Mouse (Mus musculus): ENCODE measurements around the gene Kctd6. TPM values are rescaled to one million over a fixed set of nuclear protein-coding genes. Genes with fewer than 3 reads are reported as not detected.
"Not testable (repeated sequence)": the region's sequence is repeated elsewhere in the genome, so short reads cannot be mapped to it uniquely, and the experiment has no call there.

Kctd6 gene
- polyA plus RNA-seq, 1 experiment from 2014 or later = 12.6 TPM

- H3K9ac ChIP-seq = no peak overlapping the region
- H3K4me3 ChIP-seq (replicated peaks) = no peak overlapping the region
- H3K4me1 ChIP-seq = no peaks in the 10 kb centered on the region
- H3K4me2 ChIP-seq (replicated peaks) = no peak overlapping the region
- H3K27me3 ChIP-seq = peaks cover 8% of the 10 kb centered on the region; the same call in 1 of the 2 replicates
- ATAC-seq (ENCODE audit: insufficient number of reproducible peaks, low FRiP score, low TSS enrichment, low read depth) = no peak
- no peaks in the 10 kb centered on the region for H3K36me3 ChIP-seq
- H3K27ac ChIP-seq (replicated peaks) = no peak overlapping the region
- no peaks in the 10 kb centered on the region for H3K9me3 ChIP-seq (replicated peaks)
- 74% methylated on average over 7 of the region's 7 CpGs for WGBS
Measured at GRCm38 (mm10) chr14:8255076-8255729, 41.3 kb downstream of the Kctd6 start.

GRCm38 (mm10) chr14:8256072-8256471 lies 42.1 kb downstream of the Kctd6 start:
- Histone ChIP-seq H3K4me3 (replicated peaks) (no peak overlapping the region), H3K4me2 (replicated peaks) (no peak overlapping the region), H3K36me3 (no peaks in the 10 kb centered on the region), H3K9ac (no peak overlapping the region), H3K27ac (replicated peaks) (no peak overlapping the region), H3K9me3 (replicated peaks) (no peaks in the 10 kb centered on the region), H3K4me1 (no peaks in the 10 kb centered on the region), H3K27me3 (peaks cover 8% of the 10 kb centered on the region; the same call in 1 of the 2 replicates)
- no peak for ATAC-seq (ENCODE audit: insufficient number of reproducible peaks, low FRiP score, low TSS enrichment, low read depth)
- 74% methylated on average over 6 of the region's 6 CpGs for WGBS

GRCm38 (mm10) chr14:8256881-8257280 lies 42.9 kb downstream of the Kctd6 start:
- H3K9ac ChIP-seq = no peak overlapping the region
- WGBS = 70% methylated on average over 5 of the region's 5 CpGs
- H3K9me3 ChIP-seq (replicated peaks) = no peaks in the 10 kb centered on the region
- H3K4me1 ChIP-seq = no peaks in the 10 kb centered on the region
- no peak for ATAC-seq (ENCODE audit: insufficient number of reproducible peaks, low FRiP score, low TSS enrichment, low read depth)
- no peaks in the 10 kb centered on the region for H3K36me3 ChIP-seq
- no peak overlapping the region for H3K4me3 ChIP-seq (replicated peaks)
- H3K4me2 ChIP-seq (replicated peaks) = no peak overlapping the region
- H3K27me3 ChIP-seq = peaks cover 8% of the 10 kb centered on the region; the same call in 1 of the 2 replicates
- no peak overlapping the region for H3K27ac ChIP-seq (replicated peaks)

- H3K27ac ChIP-seq (replicated peaks) = no peak overlapping the region
- peaks cover 8% of the 10 kb centered on the region; the same call in 1 of the 2 replicates for H3K27me3 ChIP-seq
- H3K4me2 ChIP-seq (replicated peaks) = no peak overlapping the region
- H3K9ac ChIP-seq = no peak overlapping the region
- ATAC-seq (ENCODE audit: insufficient number of reproducible peaks, low FRiP score, low TSS enrichment, low read depth) = no peak
- no peaks in the 10 kb centered on the region for H3K36me3 ChIP-seq
- 34% methylated on average over 7 of the region's 7 CpGs for WGBS
- H3K9me3 ChIP-seq (replicated peaks) = no peaks in the 10 kb centered on the region
- H3K4me3 ChIP-seq (replicated peaks) = no peak overlapping the region
- H3K4me1 ChIP-seq = no peaks in the 10 kb centered on the region
Measured at GRCm38 (mm10) chr14:8257521-8258334, 43.8 kb downstream of the Kctd6 start.

- Histone ChIP-seq H3K9ac (no peak overlapping the region), H3K4me2 (replicated peaks) (no peak overlapping the region), H3K27me3 (0 out of 2 replicates have a peak, but pooled peaks cover 8% of the 10 kb centered on the region), H3K9me3 (replicated peaks) (no peaks in the 10 kb centered on the region), H3K36me3 (no peaks in the 10 kb centered on the region), H3K4me3 (replicated peaks) (no peak overlapping the region), H3K4me1 (no peaks in the 10 kb centered on the region), H3K27ac (replicated peaks) (no peak overlapping the region)
- no peak for ATAC-seq (ENCODE audit: insufficient number of reproducible peaks, low FRiP score, low TSS enrichment, low read depth)
- WGBS = 19% methylated on average over 3 of the region's 3 CpGs
Measured at GRCm38 (mm10) chr14:8258335-8258627, 44.3 kb downstream of the Kctd6 start.

- Histone ChIP-seq H3K9ac (no peak overlapping the region), H3K4me3 (replicated peaks) (no peak overlapping the region), H3K4me2 (replicated peaks) (no peak overlapping the region), H3K9me3 (replicated peaks) (no peaks in the 10 kb centered on the region), H3K27me3 (0 out of 2 replicates have a peak, but pooled peaks cover 8% of the 10 kb centered on the region), H3K4me1 (no peaks in the 10 kb centered on the region), H3K27ac (replicated peaks) (no peak overlapping the region), H3K36me3 (no peaks in the 10 kb centered on the region)
- 68% methylated on average over 3 of the region's 3 CpGs for whole genome bisulfite sequencing
- ATAC-seq (ENCODE audit: insufficient number of reproducible peaks, low FRiP score, low TSS enrichment, low read depth) = no peak
Measured at GRCm38 (mm10) chr14:8258752-8259151, 44.8 kb downstream of the Kctd6 start.

- H3K27ac ChIP-seq (replicated peaks) = no peak within 1 kb of the TSS
- WGBS = 71% methylated on average over 3 of the region's 3 CpGs
- ATAC-seq (ENCODE audit: insufficient number of reproducible peaks, low FRiP score, low TSS enrichment, low read depth) = no peak
Measured at GRCm38 (mm10) chr14:8259166-8259565, 45.2 kb downstream of the Kctd6 start, which contains the start of gene Acox2. TSS of gene Acox2 (minus strand) at chr14:8259353.

GRCm38 (mm10) chr14:8260214-8260613 lies 46.3 kb downstream of the Kctd6 start:
- no peak overlapping the region for H3K4me3 ChIP-seq (replicated peaks)
- ATAC-seq (ENCODE audit: insufficient number of reproducible peaks, low FRiP score, low TSS enrichment, low read depth) = no peak
- no peak overlapping the region for H3K4me2 ChIP-seq (replicated peaks)
- no peaks in the 10 kb centered on the region for H3K36me3 ChIP-seq
- H3K4me1 ChIP-seq = no peaks in the 10 kb centered on the region
- H3K27ac ChIP-seq (replicated peaks) = no peak overlapping the region
- no peaks in the 10 kb centered on the region for H3K9me3 ChIP-seq (replicated peaks)
- 80% methylated on average over 5 of the region's 5 CpGs for WGBS
- 0 out of 2 replicates have a peak, but pooled peaks cover 3% of the 10 kb centered on the region for H3K27me3 ChIP-seq
- H3K9ac ChIP-seq = no peak overlapping the region

More at GRCm38 (mm10) chr14:8259166-8259565, 45.2 kb downstream of the Kctd6 start, which contains the start of gene Acox2:
- Histone ChIP-seq H3K9me3 (replicated peaks) (no peaks in the 10 kb centered on the region), H3K36me3 (no peaks in the 10 kb centered on the region), H3K9ac (no peak within 1 kb of the TSS), H3K4me3 (replicated peaks) (no peak within 1 kb of the TSS), H3K27me3 (0 out of 2 replicates have a peak, but pooled peaks cover 8% of the 10 kb centered on the region), H3K4me2 (replicated peaks) (no peak within 1 kb of the TSS), H3K4me1 (no peaks in the 10 kb centered on the region)

- Histone ChIP-seq H3K9ac (no peak overlapping the region), H3K4me2 (replicated peaks) (no peak overlapping the region), H3K27me3 (no peaks in the 10 kb centered on the region), H3K4me3 (replicated peaks) (no peak overlapping the region), H3K27ac (replicated peaks) (no peak overlapping the region), H3K36me3 (no peaks in the 10 kb centered on the region), H3K4me1 (no peaks in the 10 kb centered on the region), H3K9me3 (replicated peaks) (no peaks in the 10 kb centered on the region)
- no peak for ATAC-seq (ENCODE audit: insufficient number of reproducible peaks, low FRiP score, low TSS enrichment, low read depth)
- WGBS = 57% methylated on average over 1 of the region's 1 CpGs
Measured at GRCm38 (mm10) chr14:8262242-8262641, 48.3 kb downstream of the Kctd6 start.

- Histone ChIP-seq H3K9me3 (replicated peaks) (no peaks in the 10 kb centered on the region), H3K27me3 (no peaks in the 10 kb centered on the region), H3K4me2 (replicated peaks) (no peak overlapping the region), H3K9ac (no peak overlapping the region), H3K4me3 (replicated peaks) (no peak overlapping the region), H3K27ac (replicated peaks) (no peak overlapping the region), H3K36me3 (no peaks in the 10 kb centered on the region), H3K4me1 (no peaks in the 10 kb centered on the region)
- no peak for ATAC-seq (ENCODE audit: insufficient number of reproducible peaks, low FRiP score, low TSS enrichment, low read depth)
- 88% methylated on average over 1 of the region's 1 CpGs for WGBS
Measured at GRCm38 (mm10) chr14:8264378-8264777, 50.4 kb downstream of the Kctd6 start.

GRCm38 (mm10) chr14:8271281-8271680 lies 57.3 kb downstream of the Kctd6 start:
- ATAC-seq (ENCODE audit: insufficient number of reproducible peaks, low FRiP score, low TSS enrichment, low read depth); H3K27me3 ChIP-seq; H3K9me3 ChIP-seq (replicated peaks); H3K9ac ChIP-seq; H3K4me2 ChIP-seq (replicated peaks); H3K4me3 ChIP-seq (replicated peaks); H3K4me1 ChIP-seq; H3K27ac ChIP-seq (replicated peaks); H3K36me3 ChIP-seq: not testable (repeated sequence)
- WGBS = 84% methylated on average over 8 of the region's 8 CpGs
